Mouse (Mus musculus) regulatory T cell (primary cell): ENCODE measurements around the gene C1qtnf6.

Source experiments
- in situ Hi-C: fragments of 300-600 bp; cut with MboI, MseI; formaldehyde crosslinking; loops from one replicate; pipeline ENCODE4 v1.15.1; 2025; ENCODE audit warnings: high pct_unique_total_duplicates

Gene C1qtnf6

GRCm38 (mm10) chr15:78530671-78531450 lies at the start of gene C1qtnf6:
Gene C1qtnf6, minus strand, starts transcription at chr15:78531416.
- in situ Hi-C loops: loop anchor here (10.0 kb wide), 1 partner anchor 346 kb away; no protein-coding TSS in a partner anchor

DNA sequence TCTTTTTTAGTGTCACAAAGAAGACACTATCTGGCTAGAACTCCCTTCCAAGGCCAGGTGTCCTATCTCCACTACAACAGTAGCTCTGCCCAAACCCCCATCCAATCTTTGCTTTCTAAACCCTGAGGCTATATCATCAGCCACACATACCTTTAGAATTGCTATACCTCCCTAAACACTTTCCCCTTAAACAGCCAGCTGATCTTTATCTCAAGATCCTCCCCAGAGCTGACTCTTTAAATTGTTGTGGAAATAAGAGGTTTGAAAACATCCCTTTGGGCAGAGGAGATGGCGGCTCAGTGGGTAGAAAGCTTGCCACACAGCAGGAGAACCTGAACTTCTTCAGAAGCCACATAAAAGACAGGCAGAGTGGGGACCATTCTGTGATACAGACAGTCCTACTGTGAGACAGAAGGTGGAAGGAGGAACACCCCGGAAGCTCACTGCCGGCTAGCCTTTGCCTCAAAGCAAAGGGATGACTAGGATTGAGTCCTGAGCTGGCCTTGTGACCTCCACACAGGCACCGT lies 45.1 kb upstream of the C1qtnf6 start:
- in situ Hi-C loops: loop anchor here (25.0 kb wide), 1 partner anchor 1486 kb away; no protein-coding TSS in a partner anchor

DNA sequence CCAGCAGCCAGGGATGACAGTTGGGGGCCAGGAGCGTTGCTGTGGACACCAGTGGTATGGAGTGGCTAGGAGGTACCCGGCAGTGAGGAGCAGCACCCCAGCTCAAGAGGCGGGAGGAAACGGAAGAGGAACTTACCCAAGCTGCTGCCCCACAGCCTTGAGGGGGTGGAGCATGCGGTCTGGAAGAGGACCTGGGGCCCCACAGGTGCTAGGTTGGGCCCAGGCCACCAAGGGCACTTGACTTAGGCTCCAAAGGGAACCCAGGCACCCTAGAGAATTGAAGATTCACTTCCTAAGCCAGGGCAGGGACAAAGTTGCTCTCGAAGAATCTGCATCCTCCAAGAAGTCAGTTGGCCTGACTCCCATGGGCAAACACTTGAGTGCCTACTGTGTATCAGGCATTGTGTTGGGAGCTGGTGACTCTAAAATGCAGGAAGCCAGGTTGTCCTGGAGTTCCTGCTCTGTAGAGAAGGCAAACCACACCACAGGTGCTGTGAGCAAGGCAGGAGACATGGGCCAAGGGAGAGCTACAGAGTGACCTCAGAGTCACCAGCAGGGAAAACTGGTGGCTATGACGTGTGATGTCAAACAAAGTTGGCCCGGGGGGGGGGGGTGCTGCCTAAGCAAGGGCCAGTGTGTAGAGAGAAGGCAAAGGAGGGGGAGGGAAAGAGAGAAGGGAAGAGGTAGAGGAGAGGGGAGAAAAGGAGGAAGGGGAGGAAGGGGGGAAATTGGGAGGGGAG lies 41.6 kb upstream of the C1qtnf6 start, which contains the start of gene Rac2:
Gene Rac2 (minus strand): TSS at position 126 of the 740 bp plus-strand sequence.
- in situ Hi-C loops: no loop called here

GRCm38 (mm10) chr15:78572270-78572600 lies 41.0 kb upstream of the C1qtnf6 start:
- in situ Hi-C loops: no loop called here

- in situ Hi-C loops: no loop called here
Measured at GRCm38 (mm10) chr15:78571554-78572269, 40.5 kb upstream of the C1qtnf6 start.

DNA sequence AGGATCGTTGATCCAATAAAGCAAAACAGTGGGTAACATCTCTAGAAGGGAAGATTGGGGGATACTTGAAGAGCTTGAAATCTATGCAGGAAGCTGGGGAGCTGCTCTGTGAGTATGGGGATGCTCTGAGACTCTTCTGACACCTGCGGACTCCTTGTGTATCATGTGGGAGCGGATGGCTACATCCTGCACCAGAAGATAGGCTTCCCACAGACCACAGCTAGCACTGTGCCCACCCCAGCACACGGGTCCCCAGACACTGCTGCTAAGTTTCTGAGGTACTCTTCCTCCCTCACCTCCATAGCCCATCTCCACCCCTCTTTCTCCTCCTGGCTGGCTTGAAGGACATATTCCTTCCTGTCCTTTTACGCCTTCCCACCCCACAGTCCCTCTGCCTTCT lies 39.0 kb upstream of the C1qtnf6 start:
- in situ Hi-C loops: no loop called here

- in situ Hi-C loops: no loop called here
Measured at GRCm38 (mm10) chr15:78567608-78568120, 36.4 kb upstream of the C1qtnf6 start.

DNA sequence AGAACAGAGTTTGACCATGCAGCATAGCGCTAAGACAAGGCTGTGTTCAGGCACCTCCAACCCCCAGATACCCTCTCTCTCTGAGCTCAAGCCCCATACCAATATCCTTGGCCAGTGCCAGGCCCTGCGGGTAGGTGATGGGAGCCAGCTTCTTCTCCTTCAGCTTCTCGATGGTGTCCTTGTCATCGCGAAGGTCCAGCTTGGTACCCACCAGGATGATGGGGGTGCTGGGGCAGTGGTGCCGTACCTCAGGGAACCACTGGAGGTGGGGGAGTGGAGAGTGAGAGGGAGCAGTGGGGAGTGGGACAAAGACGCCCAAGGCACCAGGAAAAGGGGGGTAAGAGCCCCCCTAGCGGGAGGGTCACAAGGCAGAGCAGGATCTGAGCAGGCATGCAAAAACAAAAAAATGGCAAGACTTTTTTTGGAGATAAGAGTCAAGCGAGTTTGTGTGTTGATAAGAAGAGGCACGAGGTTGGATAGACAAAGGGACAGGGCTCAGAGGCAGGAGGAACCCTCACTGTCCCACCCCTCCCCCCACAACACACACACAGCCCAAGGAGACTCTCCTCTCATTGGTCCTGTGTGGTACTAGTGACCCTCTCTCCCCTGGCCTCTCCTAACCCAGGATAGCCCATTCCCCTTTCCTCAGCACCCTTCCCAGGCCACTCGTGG lies 33.7 kb upstream of the C1qtnf6 start:
- in situ Hi-C loops: no loop called here

GRCm38 (mm10) chr15:78563937-78564336 lies 32.7 kb upstream of the C1qtnf6 start:
- in situ Hi-C loops: no loop called here

DNA sequence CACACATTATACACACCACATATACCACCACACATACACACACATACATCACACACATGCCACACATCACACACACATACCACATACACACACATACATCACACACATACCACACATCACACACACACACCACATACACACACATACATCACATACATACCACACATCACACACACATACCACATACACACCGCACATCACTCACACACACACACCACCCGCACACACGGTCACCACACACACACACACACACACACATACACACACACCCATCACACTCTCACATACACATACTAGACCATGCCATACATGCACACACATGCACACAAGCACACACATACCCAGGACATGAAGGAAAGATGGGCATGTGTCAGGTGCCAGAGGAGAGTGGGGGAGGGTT lies 32.1 kb upstream of the C1qtnf6 start:
- in situ Hi-C loops: no loop called here

DNA sequence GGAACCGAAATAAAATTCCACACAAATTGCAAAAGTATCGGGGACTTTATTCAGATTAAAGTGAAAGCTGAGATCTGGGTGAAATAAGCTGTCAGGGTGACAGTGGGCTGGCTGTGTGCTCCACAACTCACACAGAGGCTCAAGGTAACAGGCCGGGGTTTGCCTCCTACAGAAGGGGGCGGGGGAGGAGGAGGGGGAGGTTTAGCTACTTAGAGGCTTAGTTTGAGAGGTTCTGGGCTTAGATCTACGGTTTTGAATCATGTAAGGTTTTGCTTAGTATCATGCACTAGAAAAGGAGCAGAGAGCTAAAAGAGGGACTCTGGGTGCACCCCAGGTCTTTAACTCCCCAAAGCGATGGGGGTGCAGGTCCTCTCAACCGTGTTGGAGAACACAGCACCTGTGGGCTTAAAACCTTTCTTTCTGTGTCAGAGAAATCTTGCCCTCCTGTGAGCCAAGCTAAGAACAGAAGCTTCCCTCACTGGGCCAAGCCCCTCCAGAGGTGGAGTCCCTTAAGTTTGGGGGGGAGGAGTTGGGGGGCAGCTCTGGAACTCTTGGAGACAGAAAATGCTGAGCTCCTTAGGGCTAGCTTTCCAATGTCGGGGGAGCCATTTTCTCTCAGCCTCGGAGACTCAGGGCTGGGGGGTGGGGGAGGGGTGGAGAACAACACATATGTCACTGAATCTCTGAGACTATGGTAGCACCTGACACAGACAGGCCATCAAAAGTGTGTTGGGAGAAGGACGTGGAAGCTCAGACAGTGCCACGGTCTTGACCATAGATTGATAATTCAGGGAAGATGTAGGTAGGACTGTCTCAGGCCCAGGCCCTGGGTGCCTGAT lies 28.1 kb upstream of the C1qtnf6 start:
- in situ Hi-C loops: no loop called here

DNA sequence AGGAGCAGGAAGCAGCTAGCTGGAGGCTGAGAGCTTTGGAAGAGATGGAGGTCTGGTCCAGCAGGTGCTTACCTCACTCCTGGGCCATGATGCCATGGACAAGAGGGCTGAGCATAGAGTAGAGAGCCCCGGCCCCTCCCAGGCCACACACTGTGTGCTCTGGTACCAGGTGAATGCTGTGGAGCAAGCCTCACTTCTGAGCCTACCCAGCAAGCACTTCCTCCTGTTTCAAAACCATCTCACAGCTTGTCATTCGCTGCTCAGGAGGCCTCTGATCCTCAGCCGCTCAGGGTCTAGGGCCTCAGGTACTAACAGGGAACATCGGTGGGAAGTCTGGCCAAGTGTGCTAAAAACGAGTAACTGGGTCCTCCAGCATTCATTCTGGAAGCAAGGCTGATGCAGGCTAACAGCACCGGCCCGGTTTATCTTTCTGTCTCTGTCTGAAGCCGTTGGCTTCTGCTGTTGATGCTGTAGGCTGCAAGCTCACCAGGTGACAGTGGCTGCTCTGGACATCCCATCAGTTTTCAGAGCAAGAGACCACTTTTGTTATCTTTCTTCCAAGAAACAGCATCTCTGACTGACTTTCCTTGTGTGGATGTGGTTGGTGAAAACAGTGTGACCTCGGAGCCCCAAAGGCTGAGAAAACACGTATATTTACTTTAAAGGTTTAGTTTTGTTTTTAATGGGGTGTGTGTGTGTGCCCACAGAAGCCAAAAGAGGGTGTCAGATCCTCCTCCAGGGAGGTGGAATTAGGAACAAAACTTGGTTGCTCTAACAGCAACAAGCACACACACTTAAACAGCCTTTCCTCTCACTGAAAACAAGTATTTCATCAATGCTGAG lies 26.7 kb upstream of the C1qtnf6 start:
- in situ Hi-C loops: no loop called here

GRCm38 (mm10) chr15:78554545-78555313 lies 23.5 kb upstream of the C1qtnf6 start:
- in situ Hi-C loops: no loop called here

- in situ Hi-C loops: no loop called here
Measured at GRCm38 (mm10) chr15:78549189-78549734, 18.0 kb upstream of the C1qtnf6 start.

DNA sequence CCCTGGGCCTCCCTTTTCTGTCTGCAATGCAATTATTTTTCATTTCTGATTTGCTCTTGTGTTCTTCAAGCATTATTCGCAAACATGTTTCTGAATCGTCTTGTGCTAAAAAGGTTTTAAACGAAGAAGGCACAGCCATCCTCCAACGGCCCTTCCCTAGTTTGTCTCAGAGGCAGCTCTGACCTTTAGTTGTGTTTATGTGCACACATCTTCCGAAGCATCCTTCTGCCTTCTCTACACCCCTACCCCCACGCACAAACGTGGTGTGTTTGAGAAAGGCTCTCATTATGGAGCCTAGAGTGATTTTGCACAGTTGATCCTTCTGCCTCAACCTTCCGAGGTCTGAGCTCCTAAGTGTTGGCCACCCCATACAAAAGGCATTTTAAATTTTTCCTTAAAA lies 17.5 kb upstream of the C1qtnf6 start:
- in situ Hi-C loops: no loop called here

DNA sequence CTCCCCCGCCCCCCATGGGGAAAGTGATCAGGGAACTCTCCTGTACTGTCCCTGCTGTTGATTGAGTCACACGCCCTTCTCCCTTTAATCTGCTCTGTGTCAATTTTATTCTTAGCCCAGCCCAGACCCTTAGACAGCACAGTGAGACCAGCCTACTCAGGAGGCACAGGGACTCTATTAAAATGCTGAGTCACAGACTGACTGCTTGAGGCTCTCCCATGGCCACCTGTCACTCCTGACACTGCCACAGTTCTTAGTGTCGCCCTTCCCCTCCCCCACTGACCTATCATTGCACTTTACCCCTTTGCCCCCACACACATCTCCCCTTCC lies 17.1 kb upstream of the C1qtnf6 start:
- in situ Hi-C loops: no loop called here

GRCm38 (mm10) chr15:78547415-78548335 lies 16.5 kb upstream of the C1qtnf6 start:
- in situ Hi-C loops: no loop called here
